Mouse (Mus musculus) stomach, postnatal 0 days (tissue): ENCODE measurements around the gene Dram1. TPM values are rescaled to one million over a fixed set of nuclear protein-coding genes. Genes with fewer than 3 reads are reported as not detected.
"Not testable (repeated sequence)": the region's sequence is repeated elsewhere in the genome, so short reads cannot be mapped to it uniquely, and the experiment has no call there.

Experiments used
- ATAC-seq: fragments of 200-750 bp; cut with Nextera tagmentation; 2 replicates; pipeline ENCODE4 v1.8.0; 2017; ENCODE audit not compliant: low FRiP score, low TSS enrichment
- DNase-seq: peaks from one replicate; pipeline ENCODE4 v3.0.0-alpha.2; 2016; ENCODE audit warnings: low spot score
- H3K27ac ChIP-seq: fragments of 300-500 bp; sonication (generic); replicated peaks from 2 replicates; pipeline ENCODE4 v1.5.1; 2014; ENCODE audit warnings: mild to moderate bottlenecking, control low read depth
- H3K27me3 ChIP-seq: fragments of 300-500 bp; sonication (generic); 2 replicates; pipeline ENCODE4 v1.6.1; 2014; ENCODE audit warnings: low read length; ENCODE audit not compliant: control insufficient read depth, insufficient read depth
- H3K36me3 ChIP-seq: fragments of 300-500 bp; sonication (generic); 2 replicates; pipeline ENCODE4 v1.6.1; 2014; ENCODE audit warnings: low read length, mixed read lengths; ENCODE audit not compliant: control insufficient read depth, insufficient read depth
- H3K4me1 ChIP-seq: fragments of 300-500 bp; sonication (generic); replicated peaks from 2 replicates; pipeline ENCODE4 v1.6.1; 2014; ENCODE audit warnings: antibody characterized with exemption; ENCODE audit not compliant: control insufficient read depth, insufficient read depth
- H3K4me2 ChIP-seq: fragments of 300-500 bp; sonication (generic); replicated peaks from 2 replicates; pipeline ENCODE4 v1.6.1; 2014; ENCODE audit warnings: low read depth, mild to moderate bottlenecking, control low read depth, moderate library complexity
- H3K4me3 ChIP-seq: fragments of 300-500 bp; sonication (generic); 2 replicates; pipeline ENCODE4 v1.5.1; 2014; ENCODE audit warnings: low read depth, low read length, control low read depth
- H3K9ac ChIP-seq: fragments of 300-500 bp; sonication (generic); 2 replicates; pipeline ENCODE4 v1.6.1; 2014; ENCODE audit warnings: mild to moderate bottlenecking, low read length, control low read depth, mixed read lengths
- H3K9me3 ChIP-seq: fragments of 300-500 bp; sonication (generic); 2 replicates; pipeline ENCODE4 v1.6.1; 2016; ENCODE audit warnings: low read length; ENCODE audit not compliant: control insufficient read depth
- CTCF ChIP-seq: IDR thresholded peaks from 2 replicates; pipeline ENCODE4 v1.5.1; 2016; ENCODE audit warnings: antibody characterized with exemption, low read depth, mild to moderate bottlenecking, moderate library complexity
- EP300 ChIP-seq: optimal IDR thresholded peaks from 2 replicates; pipeline ENCODE3; 2016; ENCODE audit warnings: antibody characterized with exemption
- WGBS: fragments of 180-500 bp; shearing (Covaris S2); extraction: QIAGEN DNeasy Blood & Tissue Kit; methylation state at CpG from one replicate; pipeline ENCODE4 v1.1.7; 2014; 5-methylcytosine and 5-hydroxymethylcytosine counted together
- polyA plus RNA-seq: library from polyadenylated mRNA; unstranded; fragments of >200 nt; fragmentation: Nextera tagmentation; extraction: Ambion mirVana; gene quantifications from 2 replicates; pipeline ENCODE4 v1.2.1, GENCODE M21; 2015

Gene Dram1
- polyA plus RNA-seq, 1 experiment from 2014 or later: 2.8 TPM

DNA sequence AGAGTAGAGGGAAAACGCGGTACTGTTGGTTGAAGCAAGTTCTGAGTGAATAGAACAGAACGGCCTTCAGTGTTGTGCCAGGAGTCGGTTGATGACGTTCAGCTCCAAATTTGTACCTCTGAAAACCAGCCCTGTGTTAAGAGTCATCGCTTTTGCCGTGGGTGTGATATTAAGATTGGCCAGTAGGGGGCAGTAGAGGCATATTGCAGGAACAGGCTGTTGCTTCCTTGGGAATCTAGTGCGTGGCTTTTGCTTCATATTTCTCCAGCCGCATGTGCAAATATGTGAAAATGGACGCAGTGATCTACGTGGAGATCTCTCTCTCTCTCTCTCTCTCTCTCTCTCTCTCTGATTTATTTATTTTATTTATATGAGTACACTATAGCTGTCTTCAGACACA is 2.1 kb downstream of the Dram1 start:
- no peaks in the 10 kb centered on the region for H3K9me3 ChIP-seq
- WGBS: 7% methylated on average over 11 of the region's 11 CpGs
- H3K27me3 ChIP-seq: no peaks in the 10 kb centered on the region
- DNase-seq: peak; percentile 87
- H3K4me1 ChIP-seq: peaks cover 3% of the 10 kb centered on the region; the same call in 1 of the 2 replicates
- no peaks in the 10 kb centered on the region for H3K36me3 ChIP-seq
- H3K4me3 ChIP-seq: no peak overlapping the region
- no peak overlapping the region for H3K4me2 ChIP-seq
- ATAC-seq: peak; percentile 28
- TF ChIP-seq CTCF (peak; percentile 99), EP300 (no peak)
- no peak overlapping the region for H3K27ac ChIP-seq
- no peak overlapping the region for H3K9ac ChIP-seq

DNA sequence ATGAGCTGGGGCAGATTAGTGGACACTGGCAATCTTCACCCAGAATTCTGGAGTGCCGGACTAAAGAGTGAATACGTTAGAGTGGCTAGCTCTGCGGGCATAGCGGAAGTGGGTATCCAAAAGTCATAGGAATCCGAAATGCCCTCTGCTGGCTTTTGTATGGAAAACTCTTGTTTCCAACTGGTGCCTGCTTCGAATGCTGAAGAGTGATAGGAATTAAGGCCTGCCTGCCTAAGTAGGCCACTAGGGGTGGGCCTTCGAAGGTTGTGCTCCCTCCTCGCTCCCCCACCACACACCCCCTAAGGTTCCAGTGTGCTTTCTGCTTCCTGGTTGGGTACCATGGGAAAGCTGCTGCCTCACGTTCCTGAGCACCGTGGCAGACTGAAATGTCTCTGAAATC is 3.9 kb downstream of the Dram1 start:
- 36% methylated on average over 10 of the region's 10 CpGs for WGBS
- Histone ChIP-seq H3K4me3 (no peak overlapping the region), H3K4me2 (no peak overlapping the region), H3K27ac (no peak overlapping the region), H3K36me3 (no peaks in the 10 kb centered on the region), H3K27me3 (no peaks in the 10 kb centered on the region), H3K9me3 (no peaks in the 10 kb centered on the region), H3K9ac (no peak overlapping the region), H3K4me1 (peaks cover under 1% of the 10 kb centered on the region; the same call in 1 of the 2 replicates)
- TF ChIP-seq EP300 (no peak), CTCF (peak; percentile 21; the same call in 1 of the 2 replicates)
- ATAC-seq: no peak
- no peak for DNase-seq

DNA sequence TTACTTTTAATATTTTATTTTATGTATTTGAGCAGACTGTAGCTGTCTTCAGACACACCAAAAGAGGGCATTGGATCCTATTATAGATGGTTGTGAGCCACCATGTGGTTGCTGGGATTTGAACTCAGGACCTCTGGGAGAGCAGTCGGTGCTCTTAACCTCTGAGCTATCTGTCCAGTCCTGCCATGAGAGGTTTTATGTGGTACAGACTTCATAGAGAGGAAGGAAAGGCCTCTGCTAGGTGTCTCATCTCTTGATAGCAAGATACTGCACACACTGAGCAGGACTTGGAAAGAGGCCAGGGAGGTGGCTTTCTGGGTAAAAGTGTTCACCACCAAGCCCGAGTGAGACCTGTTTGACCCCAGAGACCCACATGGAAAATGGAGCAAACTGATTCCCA is 5.9 kb downstream of the Dram1 start:
- H3K4me1 ChIP-seq, DNase-seq, H3K27me3 ChIP-seq, H3K27ac ChIP-seq, H3K4me2 ChIP-seq, H3K36me3 ChIP-seq, H3K4me3 ChIP-seq, H3K9me3 ChIP-seq, H3K9ac ChIP-seq, ATAC-seq: not testable (repeated sequence)
- WGBS: 76% methylated on average over 2 of the region's 2 CpGs

DNA sequence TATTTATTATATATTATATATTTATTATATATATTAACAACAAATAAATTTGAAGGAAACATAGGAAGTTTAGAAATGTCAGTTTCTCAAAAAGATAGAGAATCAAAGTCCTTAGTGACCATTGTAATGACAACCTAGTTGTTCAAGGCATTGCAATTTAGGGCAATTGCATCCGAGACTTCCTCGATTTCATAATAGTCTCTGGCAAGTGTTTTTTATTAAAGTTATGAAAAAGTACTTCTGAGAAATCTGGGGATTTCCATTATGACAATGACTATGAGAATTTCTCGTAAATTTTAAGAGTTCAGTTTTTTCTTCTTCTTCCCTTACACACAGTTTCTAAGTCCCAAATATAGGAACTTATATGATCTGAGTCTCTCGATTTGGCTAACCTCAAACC is 6.4 kb downstream of the Dram1 start:
- Histone ChIP-seq H3K36me3 (no peaks in the 10 kb centered on the region), H3K4me2 (no peak overlapping the region), H3K4me3 (no peak overlapping the region), H3K27me3 (no peaks in the 10 kb centered on the region), H3K9ac (no peak overlapping the region), H3K9me3 (no peaks in the 10 kb centered on the region), H3K4me1 (no peaks in the 10 kb centered on the region), H3K27ac (no peak overlapping the region)
- ATAC-seq (no peak), DNase-seq (no peak)
- 92% methylated on average over 4 of the region's 4 CpGs for WGBS
- TF ChIP-seq CTCF (no peak), EP300 (no peak)

DNA sequence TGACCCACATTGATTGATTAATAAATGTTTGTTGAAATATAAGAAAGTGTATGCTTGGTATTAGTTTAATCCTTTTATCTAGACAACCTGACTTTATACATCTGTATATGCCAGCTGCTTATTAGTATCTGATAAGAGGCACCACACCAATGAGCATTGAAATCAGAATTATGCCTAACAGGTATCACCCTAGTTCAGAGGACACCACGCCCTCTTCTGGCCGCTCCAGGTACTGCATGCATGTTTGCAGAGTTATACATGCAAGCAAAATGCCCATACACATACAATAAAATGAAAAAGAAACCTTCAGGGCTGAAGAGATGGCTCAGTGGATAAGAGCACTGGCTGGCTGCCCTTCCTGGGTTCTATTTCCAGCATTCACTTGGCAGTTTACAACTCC is 7.1 kb downstream of the Dram1 start:
- H3K4me3 ChIP-seq: no peak overlapping the region
- no peak overlapping the region for H3K9ac ChIP-seq
- H3K4me1 ChIP-seq: no peaks in the 10 kb centered on the region
- WGBS: 9% methylated on average over 2 of the region's 2 CpGs
- H3K27ac ChIP-seq: no peak overlapping the region
- peak; percentile 65 for TF ChIP-seq CTCF
- no peak for TF ChIP-seq EP300
- DNase-seq (no peak), ATAC-seq (no peak)
- H3K36me3 ChIP-seq: no peaks in the 10 kb centered on the region
- H3K4me2 ChIP-seq: no peak overlapping the region
- H3K27me3 ChIP-seq: no peaks in the 10 kb centered on the region
- no peaks in the 10 kb centered on the region for H3K9me3 ChIP-seq

DNA sequence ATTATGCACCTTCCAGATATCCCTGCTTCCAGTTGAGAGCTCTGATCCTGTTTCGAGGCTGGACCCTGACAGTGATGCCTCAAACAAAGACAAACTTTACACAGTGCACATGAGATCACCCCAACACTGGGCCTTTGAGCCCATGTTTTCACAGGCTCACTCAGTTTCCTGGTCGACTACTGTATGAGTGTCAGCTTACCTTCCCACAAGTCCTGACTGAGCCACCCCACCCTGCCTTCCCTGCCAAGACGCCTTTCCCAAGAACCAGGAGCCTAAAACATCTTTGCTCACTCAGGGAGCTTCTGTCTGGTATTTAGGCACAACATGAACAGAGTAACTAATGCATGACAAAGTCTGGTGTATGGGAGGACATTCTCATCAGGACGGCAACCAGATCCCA is 9.6 kb downstream of the Dram1 start:
- H3K4me2 ChIP-seq: no peak overlapping the region
- no peak overlapping the region for H3K4me3 ChIP-seq
- DNase-seq (no peak), ATAC-seq (no peak)
- H3K27ac ChIP-seq: no peak overlapping the region
- no peaks in the 10 kb centered on the region for H3K9me3 ChIP-seq
- no peak overlapping the region for H3K9ac ChIP-seq
- 35% methylated on average over 4 of the region's 4 CpGs for WGBS
- no peaks in the 10 kb centered on the region for H3K36me3 ChIP-seq
- H3K27me3 ChIP-seq: no peaks in the 10 kb centered on the region
- no peak for TF ChIP-seq EP300
- TF ChIP-seq CTCF: no peak
- H3K4me1 ChIP-seq: no peaks in the 10 kb centered on the region
